Mouse (Mus musculus) lung, adult 2 months (tissue): ENCODE data around the gene Inpp5f. TPM values are rescaled to one million over a fixed set of nuclear protein-coding genes. Genes with fewer than 3 reads are reported as not detected.
"Not testable (repeated sequence)": the region's sequence is repeated elsewhere in the genome, so short reads cannot be mapped to it uniquely, and the experiment has no call there.

Source experiments
- DNase-seq: peaks from one replicate; pipeline ENCODE4 v3.0.0; 2022
- H3K4me1 ChIP-seq: fragments of 200-500 bp; 2 replicates; pipeline ENCODE4 v1.6.1; 2011; ENCODE audit warnings: low read length; ENCODE audit not compliant: control insufficient read depth, insufficient read depth
- H3K4me3 ChIP-seq: fragments of 200-500 bp; replicated peaks from 2 replicates; pipeline ENCODE3; 2011; ENCODE audit warnings: low read depth, mild to moderate bottlenecking, control low read depth, low read length; ENCODE audit errors: extremely low read depth
- CTCF ChIP-seq: fragments of 200-500 bp; IDR thresholded peaks from 2 replicates; pipeline ENCODE4 v1.5.1; 2011; ENCODE audit warnings: mild to moderate bottlenecking, low read length, control low read depth; ENCODE audit not compliant: insufficient read depth
- POLR2A ChIP-seq: fragments of 200-500 bp; IDR thresholded peaks from 2 replicates; pipeline ENCODE4 v1.6.1; 2011; ENCODE audit warnings: low read depth, mild to moderate bottlenecking, control low read depth, low read length, borderline replicate concordance; ENCODE audit errors: extremely low read depth
- WGBS: fragments of 180-500 bp; shearing (Covaris S2); methylation state at CpG from one replicate; pipeline ENCODE4 v1.1.7; 2018; 5-methylcytosine and 5-hydroxymethylcytosine counted together
- polyA plus RNA-seq: library from polyadenylated mRNA; depleted of rRNA; stranded (reverse); fragments of >200 nt; gene quantifications from 2 replicates; pipeline ENCODE4 v1.2.3, GENCODE M21; 2012

Inpp5f gene
- polyA plus RNA-seq, 1 experiment, result 6.7 TPM

DNA sequence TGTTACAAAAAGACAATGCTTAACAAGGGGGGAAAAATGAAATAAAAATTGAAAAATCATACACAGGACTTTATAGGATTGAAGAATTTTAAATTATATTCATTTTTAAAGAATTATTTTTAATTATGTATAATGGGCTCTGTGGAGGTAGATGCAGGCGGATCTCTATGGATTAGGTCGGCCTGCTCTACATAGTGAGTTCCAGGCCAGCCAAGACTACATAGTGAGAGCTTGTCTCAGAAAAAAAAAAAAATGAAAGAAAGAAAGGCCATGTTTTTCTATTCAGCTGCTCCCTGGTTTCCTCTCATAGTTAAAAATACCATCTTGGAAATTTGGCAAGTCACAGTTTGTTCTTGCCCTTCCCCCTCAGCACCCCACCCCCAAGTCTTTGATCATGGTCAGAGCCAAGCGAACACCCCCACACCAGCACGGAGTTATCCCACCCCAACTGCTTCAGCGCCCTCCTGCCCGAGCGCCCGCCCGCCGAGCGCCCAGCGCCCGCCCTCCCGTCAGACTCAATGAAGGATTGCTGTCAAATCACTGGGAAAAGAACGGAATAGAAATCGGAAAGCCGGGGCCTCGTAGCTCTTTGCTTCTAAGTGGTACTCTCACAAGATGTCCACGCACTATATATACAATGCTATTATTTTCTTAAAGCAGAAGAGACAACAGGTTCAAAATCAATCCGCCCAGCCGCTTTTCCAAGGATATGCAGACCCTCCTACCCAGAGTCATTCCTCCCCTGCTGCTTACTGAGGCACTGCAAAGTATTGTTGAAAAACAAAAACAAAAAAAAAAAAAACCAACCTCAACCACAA, 18.8 kb upstream of the Inpp5f start:
- H3K4me1 ChIP-seq, result peaks cover 4% of the 10 kb centered on the region
- H3K4me3 ChIP-seq, result peak overlapping the region; percentile 53
- DNase-seq, result peak; percentile 29
- TF ChIP-seq CTCF, result no peak
- WGBS, result 19% methylated on average over 21 of the region's 21 CpGs

- TF ChIP-seq POLR2A (no peak), CTCF (no peak)
- DNase-seq, result no peak
Measured at GRCm38 (mm10) chr7:128592936-128593241, 18.2 kb upstream of the Inpp5f start.

GRCm38 (mm10) chr7:128596274-128596673, 14.9 kb upstream of the Inpp5f start:
- no peak for TF ChIP-seq CTCF
- TF ChIP-seq POLR2A, result no peak
- WGBS, result 93% methylated on average over 2 of the region's 2 CpGs
- no peak for DNase-seq
- H3K4me1 ChIP-seq, result peaks cover 2% of the 10 kb centered on the region
- H3K4me3 ChIP-seq, result no peak overlapping the region

More at GRCm38 (mm10) chr7:128592936-128593241, 18.2 kb upstream of the Inpp5f start:
- peaks cover 4% of the 10 kb centered on the region for H3K4me1 ChIP-seq
- no peak overlapping the region for H3K4me3 ChIP-seq
- WGBS, result 26% methylated on average over 6 of the region's 6 CpGs

GRCm38 (mm10) chr7:128599072-128599471, 12.1 kb upstream of the Inpp5f start:
- Histone ChIP-seq H3K4me3 (no peak overlapping the region), H3K4me1 (no peaks in the 10 kb centered on the region)
- WGBS, result 70% methylated on average over 5 of the region's 5 CpGs
- DNase-seq, result no peak
- no peak for TF ChIP-seq CTCF
- TF ChIP-seq POLR2A, result no peak

DNA sequence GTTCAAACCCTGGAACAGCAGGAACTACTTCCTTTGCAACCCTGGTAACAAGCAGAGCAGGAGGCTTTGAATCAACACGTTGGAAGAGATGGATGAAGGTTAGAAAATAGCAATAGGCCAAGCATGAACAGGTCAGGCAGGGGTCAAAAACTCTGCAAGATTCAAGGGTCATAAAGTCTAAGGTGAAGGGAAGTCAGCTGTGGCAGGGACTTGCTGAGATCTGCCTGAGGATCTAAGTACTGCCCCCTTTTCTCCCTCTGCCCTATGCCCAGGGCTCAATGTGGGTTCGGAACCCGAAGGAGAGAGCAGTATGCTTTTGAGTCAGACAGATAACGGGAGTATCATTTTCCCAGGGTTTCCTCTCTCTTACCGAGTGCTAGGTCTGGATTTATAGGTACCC, 9.3 kb upstream of the Inpp5f start:
- no peak overlapping the region for H3K4me3 ChIP-seq
- H3K4me1 ChIP-seq, result no peaks in the 10 kb centered on the region
- no peak for TF ChIP-seq CTCF
- TF ChIP-seq POLR2A, result no peak
- 71% methylated on average over 5 of the region's 5 CpGs for WGBS
- no peak for DNase-seq

- 99% methylated on average over 8 of the region's 9 CpGs for WGBS
- H3K4me3 ChIP-seq, DNase-seq, H3K4me1 ChIP-seq: not testable (repeated sequence)
Measured at GRCm38 (mm10) chr7:128609936-128610335, 1.2 kb upstream of the Inpp5f start.

DNA sequence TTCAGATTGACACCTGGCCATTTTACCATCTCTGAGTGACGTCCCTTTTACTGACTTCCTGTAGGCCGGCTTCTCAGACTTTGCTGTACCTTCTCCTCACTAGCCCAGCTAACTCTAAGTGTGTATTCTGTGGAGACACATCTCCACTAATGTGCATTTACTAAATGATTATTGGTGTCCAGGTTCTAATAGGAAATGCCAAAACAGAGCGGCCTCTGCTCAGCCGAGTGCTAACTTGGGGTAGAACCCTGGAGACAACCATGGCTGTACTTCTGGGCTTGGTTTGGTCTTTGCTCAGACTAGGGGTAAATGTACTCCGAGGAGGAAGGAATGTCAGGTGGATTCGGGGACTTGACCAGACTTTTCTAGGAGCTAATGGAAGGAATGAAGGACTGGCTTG, 638 bp upstream of the Inpp5f start:
- TF ChIP-seq POLR2A (no peak), CTCF (no peak)
- Histone ChIP-seq H3K4me3 (peak overlapping the region; percentile 69), H3K4me1 (peaks cover 6% of the 10 kb centered on the region; the same call in 1 of the 2 replicates)
- 73% methylated on average over 6 of the region's 6 CpGs for WGBS
- DNase-seq, result no peak

- WGBS, result 9% methylated on average over 22 of the region's 22 CpGs
- no peak for TF ChIP-seq CTCF
- TF ChIP-seq POLR2A, result no peak
- no peak for DNase-seq
- H3K4me1 ChIP-seq, result peaks cover 6% of the 10 kb centered on the region; the same call in 1 of the 2 replicates
- H3K4me3 ChIP-seq, result peak overlapping the region; percentile 75
Measured at GRCm38 (mm10) chr7:128611799-128612411, 777 bp downstream of the Inpp5f start.

DNA sequence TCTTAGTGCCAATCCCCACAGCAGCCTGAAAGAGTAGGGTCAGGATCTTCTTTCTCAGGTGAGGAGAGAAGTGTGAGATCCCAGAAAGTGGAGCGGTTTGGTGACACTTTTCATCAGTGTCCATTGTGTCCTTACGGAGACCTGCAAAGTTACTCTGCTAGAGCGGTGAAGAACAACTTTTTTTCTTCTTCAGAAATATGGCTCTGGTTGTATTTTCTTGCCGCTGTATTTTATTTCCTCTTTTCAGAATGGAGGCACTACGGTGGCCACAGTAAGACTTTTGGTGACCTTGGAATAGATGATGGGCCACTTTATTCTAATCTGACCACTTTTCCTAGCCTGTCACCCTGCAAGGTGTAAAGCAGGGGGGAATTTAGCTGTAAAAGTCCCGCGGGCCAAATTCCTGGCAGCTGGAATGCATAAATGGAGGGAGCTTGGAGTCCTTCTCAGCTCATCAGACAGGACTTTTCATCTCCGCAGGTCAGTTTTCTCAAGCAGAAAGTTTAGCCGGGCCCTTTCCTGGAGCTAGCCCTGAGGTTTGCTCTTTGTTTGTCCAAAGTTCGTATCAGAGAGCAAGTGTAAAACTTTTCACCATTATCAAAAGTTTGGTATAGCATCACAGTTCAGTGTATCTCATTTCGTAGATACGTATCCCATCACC, 1.5 kb downstream of the Inpp5f start:
- Histone ChIP-seq H3K4me3 (peak overlapping the region; percentile 24), H3K4me1 (peaks cover 6% of the 10 kb centered on the region; the same call in 1 of the 2 replicates)
- WGBS, result 80% methylated on average over 12 of the region's 12 CpGs
- no peak for DNase-seq
- TF ChIP-seq POLR2A (no peak), CTCF (no peak)

- H3K4me3 ChIP-seq, result no peak overlapping the region
- DNase-seq, result no peak
- 78% methylated on average over 2 of the region's 2 CpGs for WGBS
- TF ChIP-seq POLR2A (no peak), CTCF (no peak)
- peaks cover 6% of the 10 kb centered on the region; the same call in 1 of the 2 replicates for H3K4me1 ChIP-seq
Measured at GRCm38 (mm10) chr7:128613578-128613977, 2.5 kb downstream of the Inpp5f start.
